In genomic region chr8:72491017-72491416, GRCm38 (mm10) we compare ENCODE assay signal across 9 mouse cellular contexts. TPM values are rescaled to one million over a fixed set of nuclear protein-coding genes. Genes with fewer than 3 reads are reported as not detected.
A peak's percentile ranks its signal among the peaks of the same experiment; 100 is the strongest.
DNase-seq lines count a peak whose midpoint lies in the region; ATAC-seq and TF ChIP-seq lines count a peak whose summit lies in the region.
"Had no signal": no experiment of that assay in that cellular context is flagged by ENCODE, and none has a peak within 500 bp of the region (broad histone marks: within the 10 kb centered on the region; RNA-seq: fewer than 3 reads in every experiment).

No protein-coding gene starts in this region.

- ATAC-seq in kidney, postnatal 0 days (replicated peaks; ENCODE audit: low FRiP score, low read depth), result no peak
- no peak for ATAC-seq in embryonic facial prominence, embryonic 15.5 days (ENCODE audit: insufficient number of reproducible peaks, low FRiP score, low TSS enrichment, low read depth)
- ATAC-seq in intestine, embryonic 16.5 days, result no peak
- no peak for ATAC-seq in neural tube, embryonic 12.5 days (ENCODE audit: low FRiP score, low read depth)
- ATAC-seq in monocyte, adult 5-6 weeks (replicated peaks; ENCODE audit: insufficient number of reproducible peaks, low FRiP score, low TSS enrichment, poor library complexity, severe bottlenecking), result no peak

- H3K36me3 ChIP-seq in kidney, postnatal 0 days (ENCODE audit: insufficient read depth, low read length), result peaks cover 20% of the 10 kb centered on the region; the same call in 1 of the 2 replicates
- peaks cover 47% of the 10 kb centered on the region for H3K36me3 ChIP-seq in embryonic facial prominence, embryonic 15.5 days
- H3K36me3 ChIP-seq in intestine, embryonic 16.5 days (ENCODE audit: control insufficient read depth, insufficient read depth, low read length), result peaks cover 16% of the 10 kb centered on the region
- peaks cover 37% of the 10 kb centered on the region for H3K36me3 ChIP-seq in neural tube, embryonic 12.5 days

- H3K27ac ChIP-seq in kidney, postnatal 0 days, result no peak overlapping the region
- no peak overlapping the region for H3K27ac ChIP-seq in embryonic facial prominence, embryonic 15.5 days (replicated peaks)
- H3K27ac ChIP-seq in intestine, embryonic 16.5 days (ENCODE audit: low read length), result no peak overlapping the region
- H3K27ac ChIP-seq in neural tube, embryonic 12.5 days, result no peak overlapping the region

- H3K27me3 ChIP-seq in kidney, postnatal 0 days (ENCODE audit: insufficient read depth, low read length), result no peaks in the 10 kb centered on the region
- H3K27me3 ChIP-seq in embryonic facial prominence, embryonic 15.5 days, result no peaks in the 10 kb centered on the region
- H3K27me3 ChIP-seq in intestine, embryonic 16.5 days (replicated peaks; ENCODE audit: control insufficient read depth, insufficient read depth, low read length), result no peaks in the 10 kb centered on the region
- no peaks in the 10 kb centered on the region for H3K27me3 ChIP-seq in neural tube, embryonic 12.5 days (replicated peaks)

- H3K4me3 ChIP-seq in kidney, postnatal 0 days (replicated peaks; ENCODE audit: low read depth, low read length), result no peak overlapping the region
- H3K4me3 ChIP-seq in embryonic facial prominence, embryonic 15.5 days (replicated peaks), result peak overlapping the region; percentile 98
- peak overlapping the region; percentile 97 for H3K4me3 ChIP-seq in intestine, embryonic 16.5 days (ENCODE audit: low read length)
- peak overlapping the region; percentile 91; the same call in 1 of the 2 replicates for H3K4me3 ChIP-seq in neural tube, embryonic 12.5 days

- H3K9ac ChIP-seq in kidney, postnatal 0 days (ENCODE audit: low read depth, low read length), result peak overlapping the region; percentile 82; the same call in 1 of the 2 replicates
- H3K9ac ChIP-seq in embryonic facial prominence, embryonic 15.5 days, result no peak overlapping the region
- no peak overlapping the region for H3K9ac ChIP-seq in intestine, embryonic 16.5 days (ENCODE audit: low read depth, low read length)
- no peak overlapping the region for H3K9ac ChIP-seq in neural tube, embryonic 12.5 days

- TF ChIP-seq CTCF in kidney, postnatal 0 days (IDR thresholded peaks at IDR 0.05; ENCODE audit: low read depth), result no peak

- H3K9me3 ChIP-seq in kidney, postnatal 0 days (replicated peaks; ENCODE audit: low read length), result no peaks in the 10 kb centered on the region
- no peaks in the 10 kb centered on the region for H3K9me3 ChIP-seq in embryonic facial prominence, embryonic 15.5 days (replicated peaks)
- H3K9me3 ChIP-seq in intestine, embryonic 16.5 days (ENCODE audit: control insufficient read depth, low read length), result no peaks in the 10 kb centered on the region
- no peaks in the 10 kb centered on the region for H3K9me3 ChIP-seq in neural tube, embryonic 12.5 days

- peaks cover 3% of the 10 kb centered on the region; the same call in 1 of the 2 replicates for H3K4me1 ChIP-seq in kidney, postnatal 0 days (replicated peaks; ENCODE audit: insufficient read depth, low read length)
- H3K4me1 ChIP-seq in embryonic facial prominence, embryonic 15.5 days, result peaks cover 32% of the 10 kb centered on the region
- peaks cover 30% of the 10 kb centered on the region for H3K4me1 ChIP-seq in intestine, embryonic 16.5 days (ENCODE audit: control insufficient read depth, insufficient read depth, low read length)
- peaks cover 16% of the 10 kb centered on the region for H3K4me1 ChIP-seq in neural tube, embryonic 12.5 days

- peak overlapping the region; percentile 89 for H3K4me2 ChIP-seq in kidney, postnatal 0 days (ENCODE audit: low read length)
- peak overlapping the region; percentile 90 for H3K4me2 ChIP-seq in embryonic facial prominence, embryonic 15.5 days (replicated peaks)
- H3K4me2 ChIP-seq in intestine, embryonic 16.5 days (ENCODE audit: low read depth, low read length), result peak overlapping the region; percentile 69
- H3K4me2 ChIP-seq in neural tube, embryonic 12.5 days (replicated peaks), result peak overlapping the region; percentile 93

- 73% methylated on average over 2 of the region's 2 CpGs for WGBS in kidney, postnatal 0 days
- WGBS in embryonic facial prominence, embryonic 15.5 days, result 76% methylated on average over 2 of the region's 2 CpGs
- 70% methylated on average over 2 of the region's 2 CpGs for WGBS in intestine, embryonic 16.5 days
- WGBS in neural tube, embryonic 12.5 days, result 89% methylated on average over 2 of the region's 2 CpGs

- no peak for DNase-seq in kidney, postnatal 0 days (ENCODE audit: low spot score)
- no peak for DNase-seq in kidney, adult 9 months
- DNase-seq in ovary, postnatal 36 days (ENCODE audit: low spot score), result no peak
- no peak for DNase-seq in left cerebral cortex, adult 9 months (ENCODE audit: low spot score in 2 of 2)
- DNase-seq: left cerebral cortex, postnatal 4 days had no signal

RNA-seq across cellular contexts. Expression of gene Slc35e1, which starts 1.4 kb away (rescaled TPM):
- polyA plus RNA-seq in kidney, postnatal 0 days (2015; fragmentation: Nextera tagmentation; extraction: Ambion mirVana), result 9.1 and 9.8 TPM in 2 replicates
- 21.3 and 24.8 TPM in 2 replicates for polyA plus RNA-seq in embryonic facial prominence, embryonic 15.5 days (2015; fragmentation: Nextera tagmentation; extraction: Ambion mirVana)
- polyA plus RNA-seq in intestine, embryonic 16.5 days (2015; fragmentation: Nextera tagmentation; extraction: Ambion mirVana), result 7.9 and 8.2 TPM in 2 replicates
- polyA plus RNA-seq in neural tube, embryonic 12.5 days (2016; fragmentation: Nextera tagmentation; extraction: Ambion mirVana), result 22.3 and 22.6 TPM in 2 replicates
- total RNA-seq in monocyte, adult 5-6 weeks (2017), result 35.6 to 42.2 TPM (median 39.3 TPM) in 3 replicates

RNA-seq across cellular contexts. Expression of gene Cherp, which starts 16.0 kb away (rescaled TPM):
- 38.7 and 39.1 TPM in 2 replicates for polyA plus RNA-seq in kidney, postnatal 0 days (2015; fragmentation: Nextera tagmentation; extraction: Ambion mirVana)
- 56.3 and 68.6 TPM in 2 replicates for polyA plus RNA-seq in embryonic facial prominence, embryonic 15.5 days (2015; fragmentation: Nextera tagmentation; extraction: Ambion mirVana)
- 46.0 and 47.9 TPM in 2 replicates for polyA plus RNA-seq in intestine, embryonic 16.5 days (2015; fragmentation: Nextera tagmentation; extraction: Ambion mirVana)
- 59.4 and 73.2 TPM in 2 replicates for polyA plus RNA-seq in neural tube, embryonic 12.5 days (2016; fragmentation: Nextera tagmentation; extraction: Ambion mirVana)
- total RNA-seq in monocyte, adult 5-6 weeks (2017), result 16.7 to 20.2 TPM (median 18.6 TPM) in 3 replicates

RNA-seq across cellular contexts. Expression of gene 1700030K09Rik, which starts 47.3 kb away (rescaled TPM):
- 10.4 TPM in 2 replicates for polyA plus RNA-seq in kidney, postnatal 0 days (2015; fragmentation: Nextera tagmentation; extraction: Ambion mirVana)
- polyA plus RNA-seq in embryonic facial prominence, embryonic 15.5 days (2015; fragmentation: Nextera tagmentation; extraction: Ambion mirVana), result 15.7 and 17.0 TPM in 2 replicates
- 10.7 and 11.5 TPM in 2 replicates for polyA plus RNA-seq in intestine, embryonic 16.5 days (2015; fragmentation: Nextera tagmentation; extraction: Ambion mirVana)
- polyA plus RNA-seq in neural tube, embryonic 12.5 days (2016; fragmentation: Nextera tagmentation; extraction: Ambion mirVana), result 15.4 and 16.7 TPM in 2 replicates
- total RNA-seq in monocyte, adult 5-6 weeks (2017), result 1.2 to 3.6 TPM (median 3.4 TPM) in 3 replicates

RNA-seq across cellular contexts. Expression of gene Calr3, which starts 47.3 kb away (rescaled TPM):
- 2.1 and 2.2 TPM in 2 replicates for polyA plus RNA-seq in kidney, postnatal 0 days (2015; fragmentation: Nextera tagmentation; extraction: Ambion mirVana)
- 1.0 and 1.2 TPM in 2 replicates for polyA plus RNA-seq in embryonic facial prominence, embryonic 15.5 days (2015; fragmentation: Nextera tagmentation; extraction: Ambion mirVana)
- polyA plus RNA-seq in intestine, embryonic 16.5 days (2015; fragmentation: Nextera tagmentation; extraction: Ambion mirVana), result 1.4 and 1.5 TPM in 2 replicates
- polyA plus RNA-seq in neural tube, embryonic 12.5 days (2016; fragmentation: Nextera tagmentation; extraction: Ambion mirVana), result 0.66 and 1.1 TPM in 2 replicates
- total RNA-seq in monocyte, adult 5-6 weeks (2017), result 0.64 TPM in 1 of 3 replicates, not detected in the others

RNA-seq across cellular contexts. Expression of gene Med26, which starts 57.1 kb away (rescaled TPM):
- 11.9 and 12.2 TPM in 2 replicates for polyA plus RNA-seq in kidney, postnatal 0 days (2015; fragmentation: Nextera tagmentation; extraction: Ambion mirVana)
- 18.4 and 20.4 TPM in 2 replicates for polyA plus RNA-seq in embryonic facial prominence, embryonic 15.5 days (2015; fragmentation: Nextera tagmentation; extraction: Ambion mirVana)
- 13.5 and 14.2 TPM in 2 replicates for polyA plus RNA-seq in intestine, embryonic 16.5 days (2015; fragmentation: Nextera tagmentation; extraction: Ambion mirVana)
- 18.8 and 19.6 TPM in 2 replicates for polyA plus RNA-seq in neural tube, embryonic 12.5 days (2016; fragmentation: Nextera tagmentation; extraction: Ambion mirVana)
- 4.2 to 8.0 TPM (median 4.8 TPM) in 3 replicates for total RNA-seq in monocyte, adult 5-6 weeks (2017)
